In the genomic region with DNA sequence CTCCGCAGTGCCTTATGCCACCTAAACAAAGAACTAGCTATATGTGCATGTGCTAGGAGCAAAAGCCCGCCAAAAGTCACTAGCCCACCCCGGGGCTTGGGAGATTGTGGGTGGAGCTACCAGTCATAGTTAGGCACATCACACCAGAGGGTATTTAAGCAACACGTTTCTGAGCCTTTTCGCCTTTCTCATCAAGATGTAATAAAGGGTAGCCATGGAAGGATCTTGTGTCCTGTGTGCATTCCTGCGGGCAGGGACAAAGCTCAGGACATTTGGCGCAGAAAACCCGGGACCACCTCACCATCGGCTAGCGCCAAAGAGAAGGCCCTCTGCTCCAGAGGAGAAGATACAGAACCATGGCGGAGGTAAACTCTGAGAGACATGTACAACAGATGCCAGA, we compare ENCODE assay signal across 10 mouse cellular contexts. TPM values are rescaled to one million over a fixed set of nuclear protein-coding genes. Genes with fewer than 3 reads are reported as not detected.
DNase-seq lines count a peak whose midpoint lies in the region; ATAC-seq and TF ChIP-seq lines count a peak whose summit lies in the region.
"Had no signal": no experiment of that assay in that cellular context is flagged by ENCODE, and none has a peak within 500 bp of the region (broad histone marks: within the 10 kb centered on the region; RNA-seq: fewer than 3 reads in every experiment).

No protein-coding gene starts in this region.

- no peak for TF ChIP-seq CTCF in gastrocnemius, adult 2 months (IDR thresholded peaks at IDR 0.05)
- no peak for TF ChIP-seq CTCF in stomach, postnatal 0 days (IDR thresholded peaks at IDR 0.05; ENCODE audit: low read depth)

- no peaks in the 10 kb centered on the region for H3K36me3 ChIP-seq in forebrain, embryonic 13.5 days (ENCODE audit: poor library complexity, severe bottlenecking)
- H3K36me3 ChIP-seq in liver, embryonic 13.5 days = no peaks in the 10 kb centered on the region
- no peaks in the 10 kb centered on the region for H3K36me3 ChIP-seq in stomach, postnatal 0 days (ENCODE audit: control insufficient read depth, insufficient read depth, low read length)

- no peaks in the 10 kb centered on the region for H3K27me3 ChIP-seq in forebrain, embryonic 13.5 days
- no peaks in the 10 kb centered on the region for H3K27me3 ChIP-seq in liver, embryonic 13.5 days
- no peaks in the 10 kb centered on the region for H3K27me3 ChIP-seq in stomach, postnatal 0 days (ENCODE audit: control insufficient read depth, insufficient read depth, low read length)

- intact Hi-C loops in gastrocnemius, adult 2 months (cut with DNase I) = no loop called here
- intact Hi-C loops in gastrocnemius, postnatal 14 days (cut with DNase I; ENCODE audit: low total_unique reads) = no loop called here

- no peaks in the 10 kb centered on the region for H3K9me3 ChIP-seq in forebrain, embryonic 13.5 days (replicated peaks)
- H3K9me3 ChIP-seq in liver, embryonic 13.5 days (replicated peaks) = no peaks in the 10 kb centered on the region
- H3K9me3 ChIP-seq in stomach, postnatal 0 days (ENCODE audit: control insufficient read depth, low read length) = no peaks in the 10 kb centered on the region

- no peak overlapping the region for H3K27ac ChIP-seq in gastrocnemius, adult 2 months
- H3K27ac ChIP-seq in forebrain, embryonic 13.5 days = peak overlapping the region; percentile 82; the same call in 1 of the 2 replicates
- no peak overlapping the region for H3K27ac ChIP-seq in liver, embryonic 13.5 days
- H3K27ac ChIP-seq in stomach, postnatal 0 days (replicated peaks) = no peak overlapping the region

- no peak for DNase-seq in gastrocnemius, adult 2 months
- no peak for DNase-seq in gastrocnemius, postnatal 10 days
- peak; percentile 39 for DNase-seq in ES-CJ7 (ENCODE audit: low read depth, low spot score)
- DNase-seq in liver, embryonic 13.5 days = no peak
- DNase-seq in stomach, postnatal 0 days (ENCODE audit: low spot score) = no peak
- DNase-seq in gastrocnemius, postnatal 14 days = no peak
- DNase-seq in layer of hippocampus, postnatal 36 days = no peak

- peak overlapping the region; percentile 75 for H3K4me2 ChIP-seq in forebrain, embryonic 13.5 days
- H3K4me2 ChIP-seq in liver, embryonic 13.5 days = peak overlapping the region; percentile 90
- peak overlapping the region; percentile 92 for H3K4me2 ChIP-seq in stomach, postnatal 0 days (replicated peaks; ENCODE audit: low read depth)

- H3K4me1 ChIP-seq in forebrain, embryonic 13.5 days = peaks cover 7% of the 10 kb centered on the region
- H3K4me1 ChIP-seq in liver, embryonic 13.5 days (replicated peaks) = peaks cover 5% of the 10 kb centered on the region; the same call in 1 of the 2 replicates
- no peaks in the 10 kb centered on the region for H3K4me1 ChIP-seq in stomach, postnatal 0 days (replicated peaks; ENCODE audit: control insufficient read depth, insufficient read depth)

- no peak for TF ChIP-seq EP300 in stomach, postnatal 0 days (optimal IDR thresholded peaks at IDR 0.05)

- H3K4me3 ChIP-seq in gastrocnemius, adult 2 months = peak overlapping the region; percentile 85
- peak overlapping the region; percentile 75 for H3K4me3 ChIP-seq in forebrain, embryonic 13.5 days
- peak overlapping the region; percentile 70 for H3K4me3 ChIP-seq in liver, embryonic 13.5 days (replicated peaks)
- peak overlapping the region; percentile 65 for H3K4me3 ChIP-seq in stomach, postnatal 0 days (ENCODE audit: low read depth, low read length)

- ATAC-seq in forebrain, embryonic 13.5 days = peak; percentile 3; the same call in 1 of the 2 replicates
- no peak for ATAC-seq in liver, embryonic 13.5 days (ENCODE audit: low read depth)
- ATAC-seq in stomach, postnatal 0 days (ENCODE audit: low FRiP score, low TSS enrichment) = no peak

- H3K9ac ChIP-seq in forebrain, embryonic 13.5 days = peak overlapping the region; percentile 68
- peak overlapping the region; percentile 68 for H3K9ac ChIP-seq in liver, embryonic 13.5 days
- no peak overlapping the region for H3K9ac ChIP-seq in stomach, postnatal 0 days (ENCODE audit: low read length)

- 13% methylated on average over 11 of the region's 11 CpGs for WGBS in forebrain, embryonic 13.5 days
- 13% methylated on average over 11 of the region's 11 CpGs for WGBS in liver, embryonic 13.5 days (ENCODE audit: insufficient replicate concordance)
- WGBS in stomach, postnatal 0 days = 14% methylated on average over 11 of the region's 11 CpGs

RNA-seq across cellular contexts. Expression of gene Olfr725, which starts 21.0 kb away (rescaled TPM):
- total RNA-seq in gastrocnemius, adult 2 months (2021) = not detected
- not detected for total RNA-seq in gastrocnemius, postnatal 10 days (2021)
- not detected in 2 replicates for polyA plus RNA-seq in forebrain, embryonic 13.5 days (2015; fragmentation: Nextera tagmentation; extraction: Ambion mirVana)
- not detected in 2 replicates for polyA plus RNA-seq in liver, embryonic 13.5 days (2015; fragmentation: Nextera tagmentation; extraction: Ambion mirVana)
- not detected in 2 replicates for polyA plus RNA-seq in stomach, postnatal 0 days (2015; fragmentation: Nextera tagmentation; extraction: Ambion mirVana)
- total RNA-seq in gastrocnemius, postnatal 14 days (2021) = not detected
- total RNA-seq in layer of hippocampus, postnatal 36 days (2021) = not detected
- polyA plus RNA-seq: C2C12; gonadal fat pad, adult 2 months had no signal

RNA-seq across cellular contexts. Expression of gene Olfr726, which starts 29.6 kb away (rescaled TPM):
- not detected for total RNA-seq in gastrocnemius, adult 2 months (2021)
- not detected for total RNA-seq in gastrocnemius, postnatal 10 days (2021)
- not detected in 2 replicates for polyA plus RNA-seq in forebrain, embryonic 13.5 days (2015; fragmentation: Nextera tagmentation; extraction: Ambion mirVana)
- not detected in 2 replicates for polyA plus RNA-seq in liver, embryonic 13.5 days (2015; fragmentation: Nextera tagmentation; extraction: Ambion mirVana)
- not detected in 2 replicates for polyA plus RNA-seq in stomach, postnatal 0 days (2015; fragmentation: Nextera tagmentation; extraction: Ambion mirVana)
- not detected for total RNA-seq in gastrocnemius, postnatal 14 days (2021)
- not detected for total RNA-seq in layer of hippocampus, postnatal 36 days (2021)
- polyA plus RNA-seq: C2C12; gonadal fat pad, adult 2 months had no signal
